Mouse (Mus musculus): ENCODE data around the gene Slc5a5.

GRCm38 (mm10) chr8:70894385-70894720 is 1.8 kb upstream of the Slc5a5 start:
- TF ChIP-seq POLR2A (IDR thresholded peaks at IDR 0.05; ENCODE audit: low read depth, low read length), result no peak
- no peak for TF ChIP-seq CTCF (conservative IDR thresholded peaks at IDR 0.05; ENCODE audit: insufficient read depth, insufficient read length, low read depth, low read length)

All from kidney, adult 2 months (tissue).